Mouse (Mus musculus): ENCODE results near the gene Nat14.

DNA sequence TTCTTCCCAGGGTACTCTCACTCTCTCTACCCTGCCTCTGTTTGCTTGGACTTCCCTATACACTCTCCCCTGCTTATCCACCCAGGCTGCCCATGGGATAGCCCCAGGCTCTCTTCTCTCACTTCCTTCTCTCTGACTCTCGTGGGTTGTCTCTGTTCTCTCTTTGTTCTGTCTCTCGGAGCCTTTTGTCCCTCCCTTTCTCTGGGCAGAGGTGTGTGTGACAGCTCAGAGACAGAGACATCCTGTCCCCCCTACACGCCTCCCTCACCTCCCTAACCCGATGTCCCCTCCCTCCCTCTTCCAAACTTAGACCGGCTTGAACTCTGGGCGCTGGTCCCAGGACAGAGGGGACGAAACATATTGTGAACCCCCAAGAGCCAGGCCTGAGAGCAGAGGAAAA is 49.9 kb downstream of the Nat14 start:
- no peak for TF ChIP-seq CTCF (IDR thresholded peaks at IDR 0.05; ENCODE audit: low read depth, low read length)
- no peak for TF ChIP-seq POLR2A (IDR thresholded peaks at IDR 0.05; ENCODE audit: borderline replicate concordance, low read depth, low read length)
